Mouse (Mus musculus) E14TG2a.4 (cell line): ENCODE data around the gene Selenov.

Experiments used
- H3K27me3 ChIP-seq: 2 replicates; pipeline ENCODE4 v1.6.1; 2014; ENCODE audit warnings: low read length, control low read depth; ENCODE audit not compliant: insufficient read depth
- H3K36me3 ChIP-seq: 2 replicates; pipeline ENCODE4 v1.6.1; 2014; ENCODE audit warnings: low read length, control low read depth; ENCODE audit not compliant: insufficient read depth
- H3K4me1 ChIP-seq: replicated peaks from 2 replicates; pipeline ENCODE4 v1.6.1; 2014; ENCODE audit warnings: low read depth, low read length, control low read depth
- H3K4me3 ChIP-seq: replicated peaks from 2 replicates; pipeline ENCODE4 v1.5.1; 2014; ENCODE audit warnings: mild to moderate bottlenecking, low read length
- H3K9me3 ChIP-seq: 2 replicates; pipeline ENCODE4 v1.6.1; 2014; ENCODE audit warnings: low read length, control low read depth
- CTCF ChIP-seq: conservative IDR thresholded peaks from 2 replicates; pipeline ENCODE4 v1.5.1; 2014; ENCODE audit warnings: low read length
- NANOG ChIP-seq: IDR thresholded peaks from 2 replicates; pipeline ENCODE4 v1.6.1; 2014; ENCODE audit warnings: borderline replicate concordance, low read length, mixed read lengths
- POU5F1 ChIP-seq: IDR thresholded peaks from 2 replicates; pipeline ENCODE4 v1.6.1; 2014; ENCODE audit warnings: low read length, borderline replicate concordance

Gene Selenov

DNA sequence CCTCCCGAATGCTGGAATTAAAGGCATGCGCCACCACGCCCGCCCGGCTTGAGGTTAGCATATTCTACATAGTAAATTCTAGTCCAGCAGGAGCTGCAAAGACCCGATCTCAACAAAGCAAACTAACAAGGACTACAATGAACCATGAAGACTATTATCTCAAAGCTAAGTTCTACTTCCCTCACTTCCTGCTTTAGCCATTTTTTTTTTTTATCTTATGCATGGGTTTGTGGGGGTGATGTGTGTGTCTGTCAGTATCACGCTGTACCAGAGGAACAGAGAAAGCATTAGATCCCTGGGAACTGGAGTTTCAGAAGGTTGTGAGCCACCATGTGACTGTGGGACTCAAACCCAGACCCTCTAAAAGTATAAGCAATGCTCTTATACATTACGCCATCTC is 34.3 kb upstream of the Selenov start:
- peaks cover 100% of the 10 kb centered on the region for H3K36me3 ChIP-seq
- no peak overlapping the region for H3K4me3 ChIP-seq
- H3K9me3 ChIP-seq = no peaks in the 10 kb centered on the region
- peaks cover 27% of the 10 kb centered on the region for H3K4me1 ChIP-seq
- H3K27me3 ChIP-seq = no peaks in the 10 kb centered on the region
- TF ChIP-seq CTCF (no peak), NANOG (no peak)

DNA sequence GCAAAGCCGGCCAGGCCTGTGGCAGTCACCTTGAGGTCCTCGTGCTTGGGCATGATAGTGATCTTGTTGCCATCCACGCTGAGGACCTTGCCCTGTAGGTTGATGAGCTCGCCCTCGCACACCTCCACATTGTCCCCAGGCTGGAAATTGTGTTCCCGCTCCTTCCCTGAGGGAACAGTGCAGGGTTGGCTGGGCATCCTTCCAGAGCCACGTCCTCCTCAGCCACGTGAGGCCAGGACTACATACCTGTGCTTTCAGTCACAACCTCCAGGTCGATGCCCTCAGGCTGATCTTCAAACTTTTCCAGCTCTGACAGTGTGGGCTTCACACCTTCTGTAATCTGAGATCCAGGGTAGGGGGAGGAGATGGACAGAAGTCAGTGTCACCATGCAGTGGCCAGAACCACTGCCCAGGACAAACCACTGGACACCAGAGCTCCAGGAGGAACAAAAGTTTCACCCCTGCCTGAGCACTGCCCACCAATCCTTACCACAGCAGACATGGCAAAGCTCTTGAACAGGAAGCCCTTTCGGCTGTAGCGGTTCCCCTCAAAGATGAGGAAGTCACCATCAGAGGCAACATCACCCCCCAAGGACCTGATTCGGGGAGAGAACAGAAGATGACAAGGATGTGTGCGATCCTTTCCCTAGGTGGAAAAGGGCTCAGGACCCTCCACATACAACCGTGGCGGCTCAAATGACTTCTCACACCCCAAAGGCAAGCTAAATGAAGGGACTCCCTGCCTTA is 31.2 kb upstream of the Selenov start:
- Histone ChIP-seq H3K4me1 (peaks cover 22% of the 10 kb centered on the region), H3K36me3 (peaks cover 100% of the 10 kb centered on the region), H3K27me3 (no peaks in the 10 kb centered on the region), H3K9me3 (no peaks in the 10 kb centered on the region), H3K4me3 (no peak overlapping the region)
- TF ChIP-seq NANOG (no peak), POU5F1 (no peak), CTCF (no peak)

DNA sequence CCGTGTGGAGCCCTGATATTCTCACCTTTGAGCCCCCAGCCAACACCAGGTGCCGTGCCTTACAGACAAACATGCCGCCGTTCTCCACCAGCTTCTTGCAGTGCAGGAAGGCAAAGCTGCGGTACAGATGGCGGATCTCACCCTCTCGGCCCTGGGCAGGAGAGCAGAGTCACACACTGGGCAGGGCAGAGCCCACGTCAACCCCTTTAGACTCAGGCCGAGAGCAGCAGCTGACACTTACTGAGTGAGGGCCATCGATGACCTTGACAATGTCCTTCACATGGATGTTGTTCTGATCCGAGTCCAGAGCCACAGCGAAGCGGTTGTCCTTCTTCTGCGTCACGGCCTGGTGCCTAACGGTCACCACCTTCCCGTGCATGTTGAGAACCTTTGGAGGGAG is 27.7 kb upstream of the Selenov start:
- Histone ChIP-seq H3K4me1 (peaks cover 8% of the 10 kb centered on the region), H3K36me3 (peaks cover 98% of the 10 kb centered on the region), H3K4me3 (no peak overlapping the region), H3K9me3 (no peaks in the 10 kb centered on the region), H3K27me3 (no peaks in the 10 kb centered on the region)
- TF ChIP-seq NANOG (no peak), CTCF (no peak), POU5F1 (no peak)

DNA sequence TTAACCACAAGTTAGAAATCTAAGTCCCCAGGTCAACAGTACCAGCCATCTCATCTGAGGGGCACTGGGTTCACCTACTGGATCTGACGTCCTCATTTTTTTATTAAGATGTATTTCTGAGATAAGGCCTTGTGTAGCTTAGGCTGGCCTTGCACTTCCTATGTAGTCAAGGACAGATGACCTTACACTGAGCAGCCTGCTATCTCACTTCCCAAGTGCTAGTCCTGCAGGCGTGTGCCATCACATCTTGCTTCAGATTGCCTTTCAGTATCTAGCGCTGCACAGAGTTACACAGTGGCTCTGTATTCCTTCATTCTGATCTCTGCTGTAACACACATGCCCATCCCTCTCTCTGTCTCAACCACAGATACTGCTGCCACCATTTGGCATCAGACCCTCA is 27.1 kb upstream of the Selenov start:
- H3K27me3 ChIP-seq = no peaks in the 10 kb centered on the region
- TF ChIP-seq NANOG (no peak), CTCF (no peak)
- no peaks in the 10 kb centered on the region for H3K9me3 ChIP-seq

DNA sequence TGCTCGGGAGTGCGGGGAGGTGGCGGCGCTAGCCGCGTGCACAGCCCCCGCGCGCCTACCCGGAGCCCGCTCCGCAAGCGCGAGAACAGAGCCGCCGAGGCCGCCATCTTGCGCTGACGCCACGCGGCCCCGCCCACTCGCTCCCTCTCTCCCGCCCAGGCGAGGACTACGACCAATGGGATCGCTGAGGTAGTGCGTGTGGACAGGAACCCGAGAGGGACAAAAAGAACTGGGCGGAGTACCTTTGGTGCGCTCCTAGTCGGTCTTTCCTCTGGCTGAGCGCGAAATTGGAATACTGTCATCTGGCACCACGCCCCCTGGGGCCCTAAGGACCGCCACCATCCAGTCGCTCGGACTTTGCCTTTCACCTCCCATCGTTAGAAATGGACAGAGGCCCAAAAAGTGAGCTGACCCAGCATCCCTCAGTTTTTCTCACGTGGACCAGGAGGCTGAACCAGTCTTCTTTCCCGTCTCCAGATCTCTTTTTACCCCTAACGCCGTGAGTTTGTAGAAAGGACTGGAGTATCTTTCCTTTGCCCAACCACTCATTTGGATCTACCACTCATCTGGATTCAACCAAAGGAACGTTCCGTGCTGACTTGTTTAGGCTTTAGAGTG is 21.0 kb upstream of the Selenov start, which contains the start of gene Timm50:
Gene Timm50 (minus strand): TSS at position 147 of the 618 bp plus-strand sequence.
- Histone ChIP-seq H3K27me3 (no peaks in the 10 kb centered on the region), H3K36me3 (peaks cover 71% of the 10 kb centered on the region), H3K9me3 (no peaks in the 10 kb centered on the region), H3K4me1 (peaks cover 34% of the 10 kb centered on the region), H3K4me3 (peak within 1 kb of the TSS; percentile 100)
- TF ChIP-seq CTCF = no peak
- TF ChIP-seq NANOG = no peak
- TF ChIP-seq POU5F1 = no peak

More for the DNA sequence above, 27.1 kb upstream of the Selenov start:
- Histone ChIP-seq H3K4me3 (no peak overlapping the region), H3K36me3 (peaks cover 92% of the 10 kb centered on the region), H3K4me1 (peaks cover 13% of the 10 kb centered on the region)

DNA sequence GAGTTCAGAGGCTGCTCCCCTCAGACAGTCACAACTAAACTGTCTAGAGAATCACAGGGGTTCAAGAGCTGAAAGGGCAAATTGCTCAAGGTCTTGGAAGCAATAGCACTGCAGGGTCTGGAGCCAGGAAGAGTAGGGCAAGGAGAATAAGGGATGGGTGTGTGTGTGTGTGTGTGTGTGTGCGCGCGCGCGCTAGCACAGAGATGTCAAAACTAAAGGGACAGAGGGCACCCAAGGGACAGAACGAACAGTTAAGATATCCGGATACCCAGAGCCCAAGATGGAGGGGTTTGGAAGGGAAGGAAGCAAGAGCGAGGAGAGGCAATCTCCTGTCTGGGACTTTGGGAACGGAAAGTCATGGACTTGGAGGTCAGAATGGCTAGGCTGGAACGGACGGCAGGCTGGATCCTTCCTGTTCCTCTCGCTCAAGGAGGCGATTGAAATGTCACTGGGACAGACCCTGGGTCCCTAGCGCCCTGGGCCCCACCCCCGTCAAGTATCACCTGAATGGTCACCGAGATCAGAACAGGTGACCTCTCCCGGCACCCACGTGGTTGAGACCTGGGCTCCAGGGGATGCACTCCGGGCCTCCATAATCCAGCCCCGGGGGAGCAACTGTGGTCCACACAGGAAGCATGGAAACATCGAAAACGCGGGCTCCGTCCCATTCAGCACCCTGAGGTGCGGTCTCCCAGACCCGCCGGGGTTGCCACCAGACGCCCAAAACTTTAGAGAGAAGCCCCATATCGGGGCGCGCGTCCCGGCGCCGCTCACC is 20.4 kb upstream of the Selenov start:
- TF ChIP-seq NANOG (no peak), POU5F1 (no peak), CTCF (no peak)
- Histone ChIP-seq H3K36me3 (peaks cover 71% of the 10 kb centered on the region), H3K4me3 (peak overlapping the region; percentile 100), H3K9me3 (no peaks in the 10 kb centered on the region), H3K4me1 (peaks cover 38% of the 10 kb centered on the region), H3K27me3 (no peaks in the 10 kb centered on the region)

DNA sequence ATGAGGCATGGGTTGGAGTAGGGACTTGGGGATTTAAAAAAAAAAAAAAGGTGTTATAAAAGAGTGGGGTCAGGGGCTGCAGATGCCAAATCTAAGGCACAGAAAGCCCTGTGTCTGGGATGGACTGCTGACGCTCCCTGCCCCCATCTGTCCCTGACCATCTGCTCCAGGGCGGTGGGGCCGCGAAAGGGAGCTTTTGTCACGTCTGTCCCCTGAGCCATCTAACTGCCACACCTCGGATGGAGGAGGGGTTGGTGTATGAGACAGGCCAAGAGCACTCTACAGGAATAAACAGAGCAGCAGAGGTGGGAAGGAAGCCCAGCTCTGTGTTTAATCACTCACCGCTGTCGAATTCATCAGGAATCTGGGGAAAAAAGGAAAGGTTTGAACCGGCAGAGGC is 18.8 kb upstream of the Selenov start:
- Histone ChIP-seq H3K36me3 (peaks cover 71% of the 10 kb centered on the region), H3K4me1 (peaks cover 47% of the 10 kb centered on the region), H3K27me3 (no peaks in the 10 kb centered on the region), H3K9me3 (no peaks in the 10 kb centered on the region), H3K4me3 (no peak overlapping the region; the same call in 1 of the 2 replicates)
- no peak for TF ChIP-seq NANOG
- no peak for TF ChIP-seq POU5F1
- TF ChIP-seq CTCF = no peak

DNA sequence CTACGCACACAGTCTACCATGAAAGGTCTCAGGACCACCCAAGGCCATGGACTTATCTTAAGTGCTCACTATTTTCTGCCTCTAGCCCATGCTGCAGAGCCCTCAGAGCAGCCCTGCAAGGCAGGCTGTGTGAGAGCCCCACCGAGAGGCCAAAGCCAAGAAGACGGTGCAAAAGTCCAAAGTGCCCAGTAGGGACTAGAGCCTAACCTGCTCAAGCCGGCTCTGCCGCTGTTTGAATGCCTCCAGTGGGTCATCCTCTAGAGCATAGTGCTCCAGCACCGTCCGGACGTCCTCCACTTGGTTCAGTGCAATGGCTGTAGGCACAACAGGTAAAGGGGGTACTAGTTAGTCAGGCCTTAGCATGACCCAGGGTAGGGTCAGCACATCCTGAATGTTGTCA is 15.2 kb upstream of the Selenov start:
- H3K4me1 ChIP-seq = peaks cover 59% of the 10 kb centered on the region
- H3K4me3 ChIP-seq = no peak overlapping the region
- no peaks in the 10 kb centered on the region for H3K9me3 ChIP-seq
- TF ChIP-seq NANOG = no peak
- no peak for TF ChIP-seq POU5F1
- no peak for TF ChIP-seq CTCF
- peaks cover 4% of the 10 kb centered on the region for H3K27me3 ChIP-seq
- peaks cover 75% of the 10 kb centered on the region for H3K36me3 ChIP-seq
